Comparison of ENCODE assay signal across 8 mouse cellular contexts in the genomic region with DNA sequence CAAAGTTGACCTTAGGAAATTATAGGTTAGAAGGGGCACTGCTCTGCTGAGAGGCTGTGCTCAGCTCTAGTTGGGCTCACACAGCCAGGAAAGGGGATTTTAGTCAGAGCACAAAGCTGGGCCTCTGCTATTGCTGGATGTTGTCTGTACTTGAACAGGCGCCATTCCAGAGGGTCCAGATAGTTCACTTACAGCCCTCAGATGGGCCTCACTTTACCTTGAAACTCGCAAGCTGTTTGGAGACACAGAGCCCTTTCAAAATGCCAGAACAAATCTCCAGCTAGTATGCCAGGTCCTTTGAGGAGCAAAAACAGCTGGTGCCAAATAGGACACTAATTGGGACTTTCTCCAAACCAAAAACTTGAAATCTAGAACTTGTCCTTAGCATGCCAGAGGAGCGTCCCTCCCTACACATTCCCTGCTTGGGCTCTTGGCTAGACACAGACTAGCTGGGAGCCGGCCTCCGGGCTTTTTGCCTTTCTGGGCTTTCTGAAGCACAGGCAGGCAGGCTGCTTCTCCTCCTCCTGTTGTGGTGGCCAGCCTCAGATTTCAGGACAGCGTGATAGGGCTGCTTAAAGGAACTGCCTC.
DNase-seq lines count a peak whose midpoint lies in the region; ATAC-seq and TF ChIP-seq lines count a peak whose summit lies in the region.

No protein-coding gene starts in this region.

- TF ChIP-seq CTCF in kidney, postnatal 0 days (IDR thresholded peaks at IDR 0.05; ENCODE audit: low read depth), result no peak

- no peak for ATAC-seq in hindbrain, embryonic 11.5 days (ENCODE audit: low FRiP score)
- ATAC-seq in kidney, postnatal 0 days (replicated peaks; ENCODE audit: low FRiP score, low read depth), result no peak

- no peak for DNase-seq in hindbrain, embryonic 10.5 days (ENCODE audit: low spot score)
- no peak for DNase-seq in hindbrain, embryonic 11.5 days (ENCODE audit: low spot score)
- peak; percentile 90 for DNase-seq in Muller cell, postnatal 12 days (ENCODE audit: inconsistent ontology term)
- DNase-seq in gastrocnemius, postnatal 14 days, result peak; percentile 84
- DNase-seq in kidney, postnatal 0 days (ENCODE audit: low spot score), result peak; percentile 67
- peak; percentile 45 to 78 for DNase-seq in lung, postnatal 4 days
- DNase-seq in thymus, postnatal 0 days (ENCODE audit: low spot score), result no peak
- DNase-seq in forebrain, embryonic 10.5 days (ENCODE audit: extremely low spot score, low spot score), result no peak

- no peak overlapping the region for H3K4me3 ChIP-seq in hindbrain, embryonic 10.5 days
- no peak overlapping the region for H3K4me3 ChIP-seq in hindbrain, embryonic 11.5 days (ENCODE audit: low read depth, low read length)
- H3K4me3 ChIP-seq in kidney, postnatal 0 days (replicated peaks; ENCODE audit: low read depth, low read length), result no peak overlapping the region
- no peak overlapping the region for H3K4me3 ChIP-seq in forebrain, embryonic 10.5 days

- no peak overlapping the region for H3K9ac ChIP-seq in hindbrain, embryonic 11.5 days (ENCODE audit: low read depth, low read length)
- H3K9ac ChIP-seq in kidney, postnatal 0 days (ENCODE audit: low read depth, low read length), result no peak overlapping the region

- intact Hi-C loops in gastrocnemius, postnatal 14 days (cut with DNase I; ENCODE audit: low total_unique reads), result no loop called here

- H3K36me3 ChIP-seq in hindbrain, embryonic 10.5 days, result peaks cover 93% of the 10 kb centered on the region
- H3K36me3 ChIP-seq in hindbrain, embryonic 11.5 days (ENCODE audit: control insufficient read depth, insufficient read depth, low read length), result peaks cover 7% of the 10 kb centered on the region; the same call in 1 of the 2 replicates
- H3K36me3 ChIP-seq in kidney, postnatal 0 days (ENCODE audit: insufficient read depth, low read length), result peaks cover 20% of the 10 kb centered on the region; the same call in 1 of the 2 replicates
- H3K36me3 ChIP-seq in forebrain, embryonic 10.5 days (replicated peaks), result peaks cover 79% of the 10 kb centered on the region

- H3K4me2 ChIP-seq in hindbrain, embryonic 11.5 days (replicated peaks; ENCODE audit: low read depth, low read length), result no peak overlapping the region
- H3K4me2 ChIP-seq in kidney, postnatal 0 days (ENCODE audit: low read length), result no peak overlapping the region

- H3K4me1 ChIP-seq in hindbrain, embryonic 10.5 days (replicated peaks), result peaks cover 36% of the 10 kb centered on the region
- H3K4me1 ChIP-seq in hindbrain, embryonic 11.5 days (replicated peaks; ENCODE audit: control insufficient read depth, insufficient read depth, low read length), result no peaks in the 10 kb centered on the region
- H3K4me1 ChIP-seq in kidney, postnatal 0 days (replicated peaks; ENCODE audit: insufficient read depth, low read length), result peaks cover 28% of the 10 kb centered on the region
- peaks cover 9% of the 10 kb centered on the region for H3K4me1 ChIP-seq in forebrain, embryonic 10.5 days

- H3K27me3 ChIP-seq in hindbrain, embryonic 10.5 days (ENCODE audit: insufficient read depth, poor library complexity, severe bottlenecking), result no peaks in the 10 kb centered on the region
- no peaks in the 10 kb centered on the region for H3K27me3 ChIP-seq in hindbrain, embryonic 11.5 days (ENCODE audit: control insufficient read depth, insufficient read depth, low read length)
- H3K27me3 ChIP-seq in kidney, postnatal 0 days (ENCODE audit: insufficient read depth, low read length), result no peaks in the 10 kb centered on the region
- H3K27me3 ChIP-seq in forebrain, embryonic 10.5 days (ENCODE audit: poor library complexity, severe bottlenecking), result no peaks in the 10 kb centered on the region

- H3K27ac ChIP-seq in hindbrain, embryonic 10.5 days, result peak overlapping the region; percentile 50
- H3K27ac ChIP-seq in hindbrain, embryonic 11.5 days (ENCODE audit: low read depth, low read length), result no peak overlapping the region
- H3K27ac ChIP-seq in kidney, postnatal 0 days, result peak overlapping the region; percentile 77; the same call in 1 of the 2 replicates
- H3K27ac ChIP-seq in forebrain, embryonic 10.5 days, result no peak overlapping the region

- 67% methylated on average over 6 of the region's 6 CpGs for WGBS in hindbrain, embryonic 10.5 days
- 82% methylated on average over 6 of the region's 6 CpGs for WGBS in hindbrain, embryonic 11.5 days
- WGBS in kidney, postnatal 0 days, result 43% methylated on average over 6 of the region's 6 CpGs
- 78% methylated on average over 6 of the region's 6 CpGs for WGBS in forebrain, embryonic 10.5 days

- H3K9me3 ChIP-seq in hindbrain, embryonic 10.5 days, result no peaks in the 10 kb centered on the region
- H3K9me3 ChIP-seq in hindbrain, embryonic 11.5 days (ENCODE audit: control insufficient read depth, low read length), result no peaks in the 10 kb centered on the region
- no peaks in the 10 kb centered on the region for H3K9me3 ChIP-seq in kidney, postnatal 0 days (replicated peaks; ENCODE audit: low read length)
- no peaks in the 10 kb centered on the region for H3K9me3 ChIP-seq in forebrain, embryonic 10.5 days

Comparison
In these comparisons a context has a peak if more than half of its experiments do, and no peak if none do; other contexts are left out.
1. H3K27ac ChIP-seq: peak in hindbrain, embryonic 10.5 days (single experiment) and kidney, postnatal 0 days (single experiment); none in hindbrain, embryonic 11.5 days (single experiment) and forebrain, embryonic 10.5 days (single experiment).
2. DNase-seq: peak in Muller cell, postnatal 12 days (single experiment), gastrocnemius, postnatal 14 days (single experiment), kidney, postnatal 0 days (single experiment) and lung, postnatal 4 days (2 of 2); none in hindbrain, embryonic 10.5 days (single experiment), hindbrain, embryonic 11.5 days (single experiment), thymus, postnatal 0 days (single experiment) and forebrain, embryonic 10.5 days (single experiment).